Mouse (Mus musculus): ENCODE measurements around the gene Cebpe.

DNA sequence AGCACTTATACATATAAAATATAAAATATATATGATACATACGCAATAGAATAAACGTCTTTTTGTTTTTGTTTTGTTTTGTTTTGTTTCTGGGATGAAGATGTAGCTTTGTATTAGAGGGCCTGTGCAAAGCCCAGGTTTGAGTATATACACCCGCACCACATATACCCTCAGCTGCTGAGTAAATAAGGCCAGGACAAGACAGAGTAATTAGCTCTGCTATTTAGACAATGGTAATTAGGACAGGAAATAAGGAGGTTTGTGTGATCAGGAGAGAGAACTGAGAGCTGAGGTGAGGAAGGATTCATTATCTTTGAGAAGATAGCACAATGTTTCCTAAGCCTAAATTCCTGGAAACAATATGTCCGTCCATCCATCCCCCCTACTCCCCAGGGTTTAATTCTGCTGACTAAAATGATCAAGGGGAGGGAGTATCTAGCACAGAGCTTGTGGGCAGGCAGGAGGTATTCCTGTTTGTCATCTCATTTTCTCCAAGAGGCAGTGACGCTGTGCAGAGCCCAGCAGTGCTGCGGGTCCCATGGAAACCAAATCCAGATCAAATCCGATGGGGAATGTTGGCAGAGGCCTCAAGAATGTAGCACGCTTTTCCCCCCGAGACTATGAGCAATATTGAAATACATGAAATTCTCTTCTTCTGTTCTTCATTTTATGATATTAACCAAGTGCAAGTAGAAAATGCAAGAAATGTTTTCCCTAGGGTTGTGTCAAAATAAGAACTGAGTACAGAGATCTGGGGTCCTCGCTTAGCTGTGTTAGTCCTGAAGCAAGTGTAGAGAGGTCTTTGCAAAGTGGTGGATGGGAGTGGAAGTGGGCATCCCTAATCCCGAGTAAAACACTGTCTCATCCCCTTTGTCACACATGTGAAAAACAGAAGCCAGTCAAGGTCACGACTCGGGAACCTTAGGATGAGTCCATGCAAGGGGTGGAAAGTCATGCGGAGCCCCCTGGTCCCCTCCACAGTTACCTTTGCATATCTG, 24.9 kb upstream of the Cebpe start:
- TF ChIP-seq CTCF (IDR thresholded peaks at IDR 0.05; ENCODE audit: borderline replicate concordance, insufficient read depth, low read length) (no peak), POLR2A (IDR thresholded peaks at IDR 0.05; ENCODE audit: low read depth, low read length) (no peak)

Measured in embryonic fibroblast, embryonic 13.5 days (primary cell).